Mouse (Mus musculus) 3T3-L1 (cell line): ENCODE measurements around the gene Qrich1.

Source experiments
- DNase-seq: peaks from one replicate; pipeline ENCODE4 v3.0.0-alpha.2; 2015; ENCODE audit warnings: low read depth, low spot score

Qrich1 gene

DNA sequence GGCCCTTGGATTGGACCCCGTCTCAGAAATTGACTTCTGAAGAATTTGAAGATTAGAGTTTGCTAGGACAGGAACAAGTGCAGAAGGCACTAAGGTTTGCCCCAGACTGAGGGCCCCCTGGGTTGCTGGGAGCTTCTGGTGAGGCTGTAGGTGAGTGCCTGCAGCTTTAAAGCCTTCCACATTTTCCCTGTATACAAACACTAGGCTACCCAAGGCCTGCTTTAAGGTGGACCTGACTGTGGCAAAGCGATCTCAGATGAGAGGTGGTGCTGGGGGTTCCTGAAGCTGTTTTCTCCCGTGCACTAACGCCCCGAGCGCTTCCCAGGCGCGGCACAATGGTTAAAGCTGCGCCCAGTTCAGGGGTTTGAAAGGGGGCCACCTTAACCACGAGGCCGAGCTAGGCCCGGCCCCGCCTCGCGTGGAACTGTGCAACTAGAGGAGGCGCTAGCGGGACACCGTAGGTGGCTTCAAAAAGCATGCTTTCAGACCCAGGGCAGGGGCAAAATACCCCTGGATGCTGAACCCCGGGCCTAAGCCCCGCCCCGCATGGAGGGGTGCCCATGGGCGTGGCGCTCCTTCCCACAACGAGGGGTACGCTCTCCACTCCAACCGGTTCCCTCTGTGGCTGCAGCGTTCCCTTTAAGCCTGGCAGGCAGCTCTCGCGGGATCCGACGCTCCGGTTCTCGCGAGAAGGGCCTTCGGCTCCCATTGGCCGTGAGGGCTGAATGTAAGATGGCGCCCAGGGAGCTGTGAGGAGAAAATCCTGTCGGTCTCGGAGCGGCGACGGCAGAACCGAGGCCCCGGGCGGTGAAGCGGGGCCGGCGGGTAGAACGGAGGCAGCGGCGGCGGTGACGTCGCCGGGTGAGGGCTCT, at the start of gene Qrich1:
Gene Qrich1 (plus strand): TSS at position 427 of the 872 bp plus-strand sequence.
- DNase-seq, result peak; percentile 96

DNA sequence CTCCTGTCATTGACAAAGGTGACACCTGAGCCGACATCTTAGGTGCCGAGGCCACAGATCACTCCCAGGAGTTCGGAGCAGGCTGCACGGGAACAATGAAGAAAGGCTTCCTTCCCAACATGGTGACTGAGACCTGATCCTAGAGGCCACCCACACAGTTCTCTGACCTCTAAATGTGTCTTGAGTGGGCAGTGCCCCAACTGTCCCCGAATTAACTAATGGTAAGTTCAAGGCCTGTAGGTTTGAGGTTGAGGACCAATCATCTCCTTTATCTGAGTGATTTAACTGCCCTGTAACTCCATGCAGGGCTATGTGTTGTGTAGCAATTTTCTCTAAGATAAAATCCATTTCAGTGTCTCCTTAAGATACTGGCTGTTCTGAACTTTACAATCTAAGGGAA, 47.2 kb upstream of the Qrich1 start:
- DNase-seq, result no peak

DNA sequence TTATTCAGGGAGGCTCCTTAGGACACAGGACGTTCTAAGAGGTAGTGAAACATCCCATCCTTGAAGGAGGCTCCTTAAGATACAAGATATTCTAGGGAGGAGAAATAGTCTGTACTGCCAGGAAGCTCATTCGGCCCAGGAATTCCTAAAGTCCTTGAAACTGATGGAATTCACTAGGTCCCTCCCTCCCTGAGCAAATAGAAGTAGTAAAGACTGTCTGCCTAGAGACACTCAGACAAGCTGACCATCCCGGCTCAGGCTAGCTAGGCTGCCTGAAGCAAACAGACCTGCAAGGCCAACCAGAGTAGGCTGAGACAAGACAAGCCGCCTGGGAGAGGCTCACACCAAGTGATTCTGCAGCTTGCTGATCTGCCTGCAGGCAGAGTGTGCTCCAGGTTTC, 46.8 kb upstream of the Qrich1 start:
- no peak for DNase-seq

DNA sequence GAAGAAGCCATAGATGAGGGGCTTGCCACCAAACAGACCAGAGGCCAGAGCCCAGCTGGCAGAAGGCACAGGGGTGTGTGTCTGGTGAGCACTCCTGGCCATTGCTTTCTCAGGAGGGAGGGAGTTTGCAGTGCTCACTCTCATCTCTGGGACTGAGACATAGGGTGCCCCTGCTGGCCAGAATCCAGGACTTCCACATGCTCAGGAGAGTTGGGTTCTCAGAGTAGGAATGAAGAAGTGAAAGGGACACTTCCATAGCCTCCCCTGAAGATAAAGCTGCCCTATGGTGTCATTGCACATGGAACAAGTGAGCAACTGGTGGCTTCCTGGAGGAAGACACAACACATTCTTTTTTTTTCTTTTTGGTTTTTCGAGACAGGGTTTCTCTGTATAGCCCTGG, 42.1 kb upstream of the Qrich1 start:
- no peak for DNase-seq

DNA sequence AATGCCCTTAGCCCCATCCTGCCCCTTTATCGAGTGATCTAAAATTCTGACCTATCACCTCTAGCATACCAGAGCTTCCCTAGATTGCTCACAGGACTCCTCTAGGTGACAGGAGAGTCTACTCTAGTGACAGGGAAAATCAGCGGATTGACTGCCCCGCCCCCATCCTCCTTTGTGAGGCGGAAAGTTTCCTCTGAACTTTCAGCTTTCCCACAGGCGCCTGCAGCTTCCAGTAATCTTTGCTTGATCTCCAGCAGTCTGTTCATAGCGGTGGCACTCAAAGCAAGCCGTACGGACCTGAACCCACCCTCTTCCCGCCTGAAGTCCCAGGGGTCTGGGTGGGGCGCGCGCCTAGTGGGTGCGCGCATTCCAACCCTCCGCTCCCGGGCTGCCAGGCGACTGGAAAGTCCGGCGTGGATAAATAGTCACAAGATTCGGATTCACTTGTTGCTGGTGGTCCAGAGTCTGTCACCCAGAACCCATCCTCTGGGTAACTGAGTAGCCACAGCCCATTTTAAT, 37.9 kb upstream of the Qrich1 start:
- peak; percentile 85 for DNase-seq

DNA sequence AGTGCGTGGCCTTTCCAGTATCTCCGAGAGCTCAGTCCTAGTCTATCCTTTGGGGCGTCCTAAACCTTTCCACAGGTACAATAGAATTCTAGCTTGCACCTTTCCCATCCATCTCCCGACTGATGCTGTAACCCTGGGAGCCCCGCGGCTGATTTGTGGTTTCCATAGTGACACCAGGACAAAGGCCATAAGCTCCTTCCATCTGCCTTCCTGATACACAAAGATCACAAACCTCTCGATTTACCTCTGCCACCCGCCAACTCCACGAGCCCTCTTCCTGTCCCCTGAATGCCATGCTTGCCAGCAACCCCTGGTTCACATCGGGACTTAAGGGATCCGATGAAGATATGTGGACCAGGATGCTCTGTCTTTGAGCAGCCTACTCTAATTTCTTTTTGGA, 37.4 kb upstream of the Qrich1 start:
- no peak for DNase-seq

DNA sequence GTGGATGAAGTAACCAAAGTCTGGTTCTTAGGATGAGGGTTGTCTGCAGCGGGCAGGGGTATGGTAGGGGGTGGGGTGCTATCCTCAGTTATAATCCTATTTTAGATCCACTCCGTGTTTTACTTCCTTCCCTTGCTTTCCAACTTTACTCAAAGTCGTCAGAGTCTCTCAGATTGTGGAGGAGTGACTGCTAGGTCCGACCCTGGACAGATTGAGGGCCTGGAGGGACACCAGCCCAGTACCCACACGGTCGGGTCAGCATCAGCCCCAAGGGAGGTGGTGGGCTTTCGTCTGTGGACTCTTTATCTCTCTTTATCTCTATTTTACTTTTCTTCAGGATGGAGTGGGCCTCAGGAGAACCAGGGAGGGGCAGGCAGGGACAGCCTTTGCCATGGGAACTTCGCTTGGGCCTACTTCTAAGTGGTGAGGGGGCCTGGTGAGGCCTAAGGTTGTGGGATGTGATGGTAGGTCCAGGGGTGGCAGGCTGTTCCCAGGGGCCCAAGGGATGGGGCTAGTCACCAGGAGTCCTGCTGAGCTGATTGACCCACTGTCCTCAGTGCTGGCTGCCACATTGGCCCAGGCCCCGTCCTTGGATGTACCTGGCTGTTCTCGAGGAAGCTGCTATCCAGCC, 36.8 kb upstream of the Qrich1 start, which contains the start of gene Lamb2:
Gene Lamb2 (plus strand): TSS at position 16 of the 631 bp plus-strand sequence.
- DNase-seq, result peak; percentile 90

DNA sequence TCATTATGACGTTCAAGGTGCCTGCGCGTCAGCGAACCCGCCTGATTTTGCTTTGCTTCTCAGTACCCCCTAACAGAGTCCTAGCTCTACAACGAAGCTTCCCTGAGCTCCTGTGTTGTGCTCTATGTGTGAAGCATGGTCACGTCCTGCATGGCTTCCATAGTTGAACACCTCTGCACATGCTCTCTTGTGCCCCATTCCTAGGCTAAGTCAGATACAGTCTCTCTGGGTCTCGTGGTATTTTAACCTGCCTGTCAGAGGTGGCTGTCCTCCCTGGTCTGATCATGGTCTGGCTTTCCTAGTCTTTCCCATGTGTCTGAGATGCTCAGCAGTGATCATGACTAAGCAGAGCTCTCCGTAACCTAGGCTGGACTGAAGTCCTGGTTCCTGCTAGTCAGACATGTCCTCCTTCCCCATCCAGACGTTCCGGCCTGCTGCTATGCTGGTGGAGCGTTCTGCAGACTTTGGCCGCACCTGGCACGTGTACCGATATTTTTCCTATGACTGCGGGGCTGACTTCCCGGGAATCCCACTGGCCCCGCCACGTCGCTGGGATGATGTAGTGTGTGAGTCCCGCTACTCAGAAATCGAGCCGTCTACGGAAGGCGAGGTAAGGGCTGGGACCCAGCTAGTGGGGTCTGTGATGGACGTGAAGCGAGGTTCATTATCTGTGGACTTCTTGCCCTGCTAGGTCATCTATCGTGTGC, 35.6 kb upstream of the Qrich1 start:
- no peak for DNase-seq

DNA sequence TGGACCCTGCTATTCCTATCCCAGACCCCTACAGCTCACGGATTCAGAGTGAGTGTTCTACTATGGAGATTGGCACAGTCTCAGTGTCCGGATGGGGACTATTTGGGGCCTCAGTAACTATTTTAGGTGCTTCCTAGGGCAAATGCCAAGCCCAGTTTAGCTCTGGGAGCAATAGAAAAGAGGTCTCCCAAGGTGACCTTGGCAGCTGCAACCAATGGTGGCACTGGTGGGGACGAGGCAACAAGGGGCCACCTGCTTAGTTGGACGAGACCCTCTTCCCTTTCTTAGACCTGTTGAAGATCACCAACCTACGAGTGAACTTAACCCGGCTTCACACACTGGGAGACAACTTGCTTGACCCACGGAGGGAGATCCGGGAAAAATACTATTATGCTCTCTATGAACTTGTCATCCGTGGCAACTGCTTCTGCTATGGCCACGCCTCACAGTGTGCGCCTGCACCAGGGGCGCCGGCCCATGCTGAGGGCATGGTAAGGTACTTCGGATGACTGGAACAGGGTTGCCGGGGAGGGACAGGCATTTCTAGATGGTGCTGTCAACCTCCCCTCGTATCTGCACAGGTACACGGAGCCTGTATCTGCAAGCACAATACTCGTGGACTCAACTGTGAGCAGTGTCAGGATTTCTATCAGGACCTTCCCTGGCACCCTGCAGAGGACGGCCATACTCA, 34.9 kb upstream of the Qrich1 start:
- DNase-seq, result no peak

DNA sequence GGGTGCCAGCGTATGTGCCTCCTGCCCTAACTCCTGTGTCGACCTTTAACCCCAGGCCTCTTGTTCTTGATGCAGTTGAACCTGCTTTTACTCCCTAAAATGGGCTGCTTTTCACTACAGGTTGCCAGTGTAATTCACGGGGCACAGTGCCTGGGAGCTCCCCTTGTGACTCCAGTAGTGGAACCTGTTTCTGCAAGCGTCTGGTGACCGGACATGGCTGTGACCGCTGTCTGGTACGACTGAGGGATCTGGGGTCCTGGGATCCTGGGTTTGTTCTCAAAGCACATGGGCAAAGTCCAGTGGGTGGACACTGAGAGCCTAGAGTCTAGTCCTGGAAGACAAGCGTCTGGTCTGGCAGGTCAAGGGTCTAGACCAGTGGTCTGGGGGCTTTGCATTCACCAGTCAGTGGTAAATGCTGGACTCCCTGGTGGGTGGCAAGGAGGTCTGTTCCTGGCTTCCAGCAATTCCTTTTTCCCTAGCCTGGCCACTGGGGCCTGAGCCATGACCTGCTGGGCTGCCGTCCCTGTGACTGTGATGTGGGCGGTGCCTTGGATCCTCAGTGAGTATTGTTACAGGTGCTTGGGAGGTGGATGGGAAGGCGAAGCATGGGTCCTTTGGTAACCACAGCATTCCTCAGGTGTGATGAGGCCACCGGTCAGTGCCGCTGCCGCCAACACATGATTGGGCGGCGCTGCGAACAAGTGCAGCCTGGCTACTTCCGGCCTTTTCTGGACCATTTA, 33.4 kb upstream of the Qrich1 start:
- DNase-seq, result no peak

DNA sequence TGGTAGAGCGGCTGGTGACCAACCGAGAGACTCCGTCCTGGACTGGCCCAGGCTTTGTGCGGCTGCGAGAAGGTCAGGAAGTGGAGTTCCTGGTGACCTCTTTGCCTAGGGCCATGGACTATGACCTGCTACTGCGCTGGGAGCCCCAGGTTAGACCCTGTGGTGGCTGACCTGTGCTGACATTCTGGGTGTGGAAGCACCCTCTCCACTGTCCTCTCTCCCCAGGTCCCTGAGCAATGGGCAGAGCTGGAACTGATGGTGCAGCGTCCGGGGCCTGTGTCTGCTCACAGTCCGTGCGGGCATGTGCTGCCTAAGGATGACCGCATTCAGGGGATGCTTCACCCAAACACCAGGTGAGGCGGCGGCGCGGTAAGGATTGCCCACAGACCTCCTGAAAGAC, 32.6 kb upstream of the Qrich1 start:
- no peak for DNase-seq

DNA sequence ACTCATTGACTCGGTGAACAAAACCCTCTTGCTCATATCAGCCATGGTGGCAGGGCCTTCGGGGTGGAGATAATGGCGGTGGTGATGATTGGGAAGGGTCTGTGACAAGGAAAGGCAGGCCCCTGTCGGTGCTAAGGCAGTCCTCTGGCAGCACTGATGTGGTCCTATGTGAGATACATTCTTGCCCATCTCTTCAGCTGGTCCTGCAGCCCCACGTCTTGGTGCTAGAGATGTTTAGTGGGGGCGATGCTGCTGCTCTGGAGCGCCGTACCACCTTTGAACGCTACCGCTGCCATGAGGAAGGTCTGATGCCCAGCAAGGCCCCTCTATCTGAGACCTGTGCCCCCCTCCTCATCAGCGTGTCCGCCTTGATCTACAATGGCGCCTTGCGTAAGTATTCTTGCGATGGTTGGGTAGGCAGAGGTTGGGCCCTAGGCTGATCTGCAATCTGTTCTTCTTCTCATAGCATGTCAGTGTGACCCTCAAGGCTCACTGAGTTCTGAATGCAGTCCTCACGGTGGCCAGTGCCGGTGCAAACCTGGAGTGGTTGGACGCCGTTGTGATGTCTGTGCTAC, 31.2 kb upstream of the Qrich1 start:
- no peak for DNase-seq

DNA sequence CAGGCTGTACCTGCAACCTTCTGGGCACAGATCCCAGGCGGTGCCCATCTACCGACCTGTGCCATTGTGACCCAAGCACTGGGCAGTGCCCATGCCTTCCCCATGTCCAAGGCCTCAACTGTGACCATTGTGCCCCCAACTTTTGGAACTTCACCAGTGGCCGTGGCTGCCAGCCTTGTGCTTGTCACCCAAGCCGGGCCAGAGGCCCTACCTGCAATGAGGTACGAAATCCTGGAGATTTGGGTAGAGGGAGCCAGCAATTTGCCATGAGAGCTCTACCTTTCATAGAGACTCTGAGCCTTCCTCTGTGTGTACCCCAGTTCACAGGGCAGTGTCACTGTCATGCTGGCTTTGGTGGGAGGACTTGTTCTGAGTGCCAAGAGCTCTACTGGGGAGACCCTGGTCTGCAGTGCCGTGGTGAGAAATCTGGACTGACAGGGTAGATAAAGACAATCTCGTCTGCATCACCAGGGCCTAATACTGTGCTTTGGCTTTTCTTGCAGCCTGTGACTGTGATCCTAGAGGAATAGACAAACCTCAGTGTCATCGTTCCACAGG, 29.6 kb upstream of the Qrich1 start:
- no peak for DNase-seq

DNA sequence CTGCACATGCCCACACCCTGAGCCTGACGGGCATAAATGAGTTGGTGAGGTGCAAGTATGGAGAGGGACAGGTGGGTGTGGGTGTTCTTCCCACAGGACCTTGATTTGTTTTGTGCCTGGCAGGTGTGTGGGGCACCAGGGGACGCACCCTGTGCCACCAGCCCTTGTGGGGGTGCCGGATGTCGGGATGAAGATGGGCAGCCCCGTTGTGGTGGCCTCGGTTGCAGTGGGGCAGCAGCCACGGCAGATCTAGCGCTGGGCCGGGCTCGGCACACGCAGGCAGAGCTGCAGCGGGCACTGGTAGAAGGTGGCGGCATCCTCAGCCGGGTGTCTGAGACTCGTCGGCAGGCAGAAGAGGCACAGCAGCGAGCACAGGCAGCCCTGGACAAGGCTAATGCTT, 28.2 kb upstream of the Qrich1 start:
- no peak for DNase-seq

DNA sequence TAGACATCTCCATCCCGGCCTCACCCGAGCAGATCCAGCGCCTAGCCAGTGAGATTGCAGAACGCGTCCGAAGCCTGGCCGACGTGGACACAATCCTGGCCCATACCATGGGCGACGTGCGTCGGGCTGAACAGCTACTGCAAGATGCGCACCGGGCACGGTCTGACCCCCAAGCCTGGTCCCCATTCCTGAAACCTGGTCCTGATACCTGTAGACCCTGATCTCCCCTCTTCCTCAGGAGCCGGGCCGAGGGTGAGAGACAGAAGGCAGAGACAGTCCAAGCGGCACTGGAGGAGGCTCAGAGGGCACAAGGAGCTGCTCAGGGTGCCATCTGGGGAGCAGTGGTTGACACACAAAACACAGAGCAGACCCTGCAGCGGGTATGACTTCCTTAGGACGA, 27.4 kb upstream of the Qrich1 start:
- DNase-seq, result no peak

DNA sequence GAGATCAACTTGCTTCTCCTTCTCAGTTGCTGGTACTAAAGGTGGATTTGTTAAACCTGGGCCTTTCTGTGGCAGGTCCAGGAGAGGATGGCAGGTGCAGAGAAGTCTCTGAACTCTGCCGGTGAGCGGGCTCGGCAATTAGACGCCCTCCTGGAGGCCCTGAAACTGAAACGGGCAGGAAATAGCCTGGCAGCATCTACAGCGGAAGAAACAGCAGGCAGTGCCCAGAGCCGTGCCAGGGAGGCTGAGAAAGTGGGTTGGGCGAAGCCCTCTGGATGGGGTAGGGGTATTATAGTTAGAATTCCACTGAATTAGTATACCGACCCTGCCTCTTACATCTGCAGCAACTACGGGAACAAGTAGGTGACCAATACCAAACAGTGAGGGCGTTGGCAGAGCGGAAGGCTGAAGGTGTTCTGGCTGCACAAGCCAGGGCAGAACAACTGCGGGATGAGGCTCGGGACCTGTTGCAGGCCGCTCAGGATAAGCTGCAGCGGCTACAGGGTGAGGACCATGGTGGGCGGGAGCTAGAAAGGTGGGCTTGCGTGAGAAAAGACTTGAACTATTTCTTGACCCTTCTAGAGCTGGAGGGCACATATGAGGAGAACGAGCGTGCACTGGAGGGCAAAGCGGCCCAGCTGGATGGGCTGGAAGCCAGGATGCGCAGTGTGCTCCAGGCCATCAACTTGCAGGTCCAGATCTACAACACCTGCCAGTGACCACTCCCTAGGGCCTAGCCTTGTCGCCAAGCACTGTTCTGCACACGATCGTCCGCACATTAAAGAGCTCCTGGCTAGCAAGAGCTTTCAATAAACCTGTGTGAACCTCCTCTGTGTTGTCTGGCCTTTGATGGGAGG, 26.7 kb upstream of the Qrich1 start:
- no peak for DNase-seq

DNA sequence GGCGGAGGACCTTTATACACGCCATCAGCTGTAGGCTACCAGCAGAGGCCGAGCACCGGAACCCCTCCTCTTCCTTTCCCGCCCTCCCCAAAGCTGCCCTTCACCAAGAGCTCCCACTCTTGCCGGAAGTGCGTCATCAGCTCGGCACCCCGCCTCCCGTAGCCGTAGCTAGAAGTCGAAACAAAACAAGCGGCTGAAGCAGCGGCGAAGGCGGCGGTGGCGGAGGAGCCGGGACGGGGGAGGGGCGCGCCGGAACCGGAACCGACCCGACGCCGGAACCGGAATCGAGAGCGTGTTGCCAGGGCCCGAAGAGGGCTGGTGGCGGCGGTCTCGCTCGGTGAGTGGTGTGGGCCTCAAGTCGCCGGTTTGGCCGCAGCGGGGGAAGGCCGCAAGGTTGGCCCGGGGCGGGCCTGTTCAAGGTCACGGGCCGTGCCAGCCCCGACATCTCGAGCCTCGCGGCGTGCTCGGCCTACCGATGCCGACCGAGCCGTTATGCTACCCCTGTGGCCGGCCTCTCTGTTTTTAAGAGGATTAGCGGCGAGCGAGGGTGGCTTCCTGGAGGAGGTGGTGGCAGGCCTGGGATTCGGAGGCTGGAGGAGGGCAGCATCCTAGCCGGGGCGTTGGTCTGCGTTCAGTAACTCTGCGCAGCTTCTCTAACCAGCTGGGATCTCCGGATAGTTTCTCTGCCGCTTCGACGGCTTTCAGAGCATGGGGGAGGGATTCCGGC, 25.9 kb upstream of the Qrich1 start, which contains the start of gene Usp19:
Gene Usp19 (plus strand): TSS at position 44 of the 727 bp plus-strand sequence.
- DNase-seq, result peak; percentile 98

DNA sequence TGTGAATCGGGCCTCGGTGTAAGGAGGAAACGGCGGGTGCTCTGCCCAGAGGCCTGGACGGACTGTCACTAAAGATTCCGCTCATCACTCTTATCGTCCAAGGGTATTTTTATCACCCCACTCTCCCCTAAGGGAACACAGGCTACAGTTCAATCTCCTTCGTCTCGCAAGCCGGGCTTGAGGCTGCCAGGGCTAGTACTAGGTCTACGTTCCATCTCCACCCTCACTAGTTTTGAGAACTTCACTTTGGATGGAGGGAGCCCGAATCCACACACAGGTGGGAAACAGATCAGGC, 25.4 kb upstream of the Qrich1 start:
- DNase-seq, result peak; percentile 46
